Mouse (Mus musculus): ENCODE measurements around the gene Pate3. TPM values are rescaled to one million over a fixed set of nuclear protein-coding genes. Genes with fewer than 3 reads are reported as not detected.
"Not testable (repeated sequence)": the region's sequence is repeated elsewhere in the genome, so short reads cannot be mapped to it uniquely, and the experiment has no call there.

The Pate3 gene
- not detected for total RNA-seq (2021)
- long read RNA-seq, experiment 1, result 0 reads
- long read RNA-seq, experiment 2, result 0 reads

DNA sequence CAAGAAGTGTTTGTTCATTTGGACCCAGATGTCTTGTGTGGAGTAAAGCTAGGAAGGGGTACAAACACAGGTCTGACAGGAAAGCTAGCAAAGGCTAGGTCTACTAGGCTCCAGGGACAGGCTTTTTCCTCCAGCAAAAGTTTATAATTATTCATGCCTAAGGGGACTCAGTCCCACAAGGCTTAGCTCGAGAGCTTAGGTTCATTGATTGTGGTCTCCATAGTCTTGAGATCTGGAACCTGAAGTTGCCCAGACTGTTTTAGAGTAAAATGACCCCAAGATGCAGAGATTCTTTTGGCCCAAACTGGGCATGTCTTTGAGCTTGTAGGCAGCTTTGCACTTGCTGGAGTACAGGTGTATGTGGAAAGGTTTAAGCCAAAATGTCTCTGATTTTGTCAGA lies at the start of gene Pate3:
Gene Pate3, minus strand, starts transcription at position 101 of the 400 bp plus-strand sequence.
- DNase-seq, result no peak

DNA sequence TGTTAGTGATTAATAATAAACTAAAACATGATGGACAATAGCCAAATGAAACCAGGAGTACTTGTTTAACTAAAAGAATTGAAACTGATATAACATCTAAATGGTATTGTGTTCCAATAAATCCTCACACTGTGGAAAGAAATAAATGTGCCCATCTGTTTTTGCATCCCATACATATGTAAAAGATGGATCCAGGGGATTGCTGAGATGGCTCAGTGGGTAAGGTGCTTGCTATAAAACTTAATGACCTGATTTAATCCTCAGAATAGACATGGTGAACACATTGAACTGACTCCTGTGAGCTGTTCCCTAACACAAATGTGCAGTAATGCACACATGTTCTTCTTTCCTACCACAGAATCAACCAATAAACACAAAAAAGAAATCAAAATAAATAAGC lies 43.9 kb upstream of the Pate3 start:
- DNase-seq, result no peak

DNA sequence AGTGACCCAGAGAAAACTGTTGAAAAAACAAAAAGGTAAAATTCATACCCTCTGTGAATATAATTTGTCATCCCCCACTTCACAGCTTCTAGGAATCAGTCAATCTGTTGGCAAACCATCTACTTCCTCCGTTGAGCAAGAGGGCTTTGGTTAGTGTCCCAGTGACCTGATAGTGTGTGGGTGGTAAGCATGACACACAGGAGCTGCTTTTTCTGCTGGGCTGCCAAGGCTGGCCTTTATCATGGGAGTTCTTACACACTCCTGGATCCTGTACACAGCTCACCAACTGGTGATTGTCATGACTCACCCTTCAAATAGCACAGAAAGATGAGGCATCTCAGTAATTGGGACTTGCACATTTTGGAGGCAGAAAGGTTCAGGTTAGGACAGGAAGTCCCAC lies 39.0 kb upstream of the Pate3 start, which contains the start of gene Pate1:
Gene Pate1, minus strand, starts transcription at position 378 of the 400 bp plus-strand sequence.
- peak; percentile 4 to 13 for DNase-seq

DNA sequence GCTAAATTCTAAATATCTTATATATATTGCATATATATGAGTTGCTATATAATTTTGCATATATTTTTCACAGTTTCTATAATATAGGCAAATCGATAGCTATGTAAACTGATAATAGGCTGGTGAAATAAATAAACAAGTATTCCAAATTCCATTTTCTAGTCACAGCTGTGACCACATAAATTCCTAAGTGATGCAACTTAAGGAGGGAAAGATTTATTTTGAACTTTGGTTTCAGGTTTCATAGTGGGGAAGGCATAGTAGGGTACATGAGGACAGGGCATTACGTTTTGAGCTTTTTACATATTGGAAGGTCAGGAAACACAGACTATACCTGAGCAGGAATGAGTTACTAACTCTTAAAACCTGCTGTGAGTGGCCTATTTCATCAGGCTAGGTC lies 25.6 kb upstream of the Pate3 start:
- DNase-seq, result no peak

DNA sequence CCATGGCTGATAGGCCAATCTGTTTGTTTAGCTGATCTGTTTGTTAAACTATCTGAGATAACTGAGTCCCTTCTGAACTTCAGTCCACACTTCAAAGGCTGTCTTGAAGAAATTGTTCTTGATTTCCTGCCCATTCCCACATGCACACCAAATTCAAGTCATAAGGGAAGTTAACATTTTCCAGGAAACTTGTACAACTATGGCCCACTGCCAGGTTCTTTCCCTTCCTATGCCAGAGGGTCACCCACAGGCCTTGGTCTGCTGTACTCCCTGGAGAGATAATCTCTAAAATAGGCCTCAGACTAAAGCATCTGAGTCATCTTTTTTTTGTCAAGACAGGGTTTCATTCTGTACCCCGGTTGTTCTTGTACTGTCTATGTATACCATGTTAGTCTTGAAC lies 15.0 kb downstream of the Pate3 start:
- peak in 1 of 2 experiments; percentile 2 for DNase-seq

GRCm38 (mm10) chr9:35616784-35617183 lies 31.2 kb downstream of the Pate3 start:
- not testable (repeated sequence) for DNase-seq

GRCm38 (mm10) chr9:35614005-35614404 lies 34.0 kb downstream of the Pate3 start:
- DNase-seq, result no peak

DNA sequence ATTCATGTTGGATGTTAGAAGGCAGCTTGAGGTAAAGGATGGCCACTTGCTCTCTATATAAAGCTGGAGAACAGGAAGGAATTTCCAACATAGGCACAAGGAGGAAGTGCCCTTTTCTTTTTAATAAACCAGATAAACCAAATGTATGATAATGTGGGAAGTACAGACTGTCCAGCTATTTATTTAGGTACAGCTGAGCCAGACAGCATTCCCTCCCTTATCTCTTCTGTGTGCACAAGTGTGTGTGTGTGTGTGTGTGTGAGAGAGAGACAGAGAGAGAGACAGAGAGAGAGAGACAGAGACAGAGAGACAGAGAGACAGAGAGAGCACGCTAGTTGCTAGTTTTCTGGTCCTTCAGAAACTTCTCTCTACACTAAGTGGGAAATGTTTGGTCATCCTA lies 36.2 kb downstream of the Pate3 start, which contains the start of gene Pate4:
Gene Pate4, minus strand, starts transcription at position 101 of the 400 bp plus-strand sequence.
- no peak for DNase-seq

DNA sequence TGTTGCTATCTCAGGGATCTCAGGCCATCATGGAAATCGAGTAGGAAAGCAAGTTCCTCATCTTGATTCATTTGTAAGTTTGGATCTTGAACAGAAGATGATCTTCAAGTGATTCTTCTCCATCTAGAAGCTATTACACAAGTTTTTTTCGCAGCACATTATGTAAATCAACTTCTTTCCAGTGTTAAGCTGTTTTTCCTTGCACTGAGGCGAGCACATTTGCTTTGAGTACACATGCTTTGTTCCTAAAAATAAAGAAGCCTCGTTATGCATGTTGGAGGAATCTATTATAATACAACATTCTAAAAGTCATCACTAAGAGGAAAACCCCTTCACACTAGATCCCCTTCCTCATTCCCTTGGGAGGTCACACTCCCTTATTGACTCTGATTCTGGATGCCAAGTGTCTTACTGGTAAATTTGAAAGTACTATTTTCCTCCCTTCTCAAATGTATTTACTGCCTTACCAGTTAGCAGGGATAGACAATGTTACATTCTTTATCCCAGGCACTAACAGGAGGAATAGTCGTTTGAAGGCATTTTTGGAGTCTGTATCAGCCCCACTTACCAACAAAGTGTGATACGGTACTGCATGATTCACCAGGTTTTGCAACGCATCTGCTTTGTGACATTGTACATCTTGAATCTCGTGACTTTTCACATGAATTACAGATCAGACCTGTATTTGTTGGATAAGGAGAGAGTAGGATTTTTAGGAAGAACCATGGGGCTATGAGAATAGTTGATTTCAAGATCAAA lies 40.2 kb downstream of the Pate3 start:
- DNase-seq, result no peak

Other genes with a start within 250 kb of the Pate3 start
- 1 to 10 TPM; 9.0 to 9.2 TPM for gene Cdon, start 227.1 kb downstream of the Pate3 start, total RNA-seq (2021)
- not detected for gene Gm1113, start 129.9 kb downstream of the Pate3 start, total RNA-seq (2021)
- not detected for gene Ddx25, start 89.7 kb downstream of the Pate3 start, total RNA-seq (2021)
- 1 to 10 TPM; 6.1 to 6.8 TPM for gene Pus3, start 89.6 kb downstream of the Pate3 start, total RNA-seq (2021)
- gene Pate2, start 77.9 kb downstream of the Pate3 start, total RNA-seq (2021), result not detected
- 1 to 10 TPM; 1.6 to 2.2 TPM for gene Hyls1, start 77.8 kb downstream of the Pate3 start, total RNA-seq (2021)
- not detected for gene Pate4, start 36.3 kb downstream of the Pate3 start, total RNA-seq (2021)
- gene Pate1, start 39.2 kb upstream of the Pate3 start, total RNA-seq (2021), result not detected
- not detected for gene Gm17677, start 92.8 kb upstream of the Pate3 start, total RNA-seq (2021)
- not detected for gene Gm17727, start 129.9 kb upstream of the Pate3 start, total RNA-seq (2021)
- gene Gm27235, start 141.9 kb upstream of the Pate3 start, total RNA-seq (2021), result not detected
- not detected for gene D730048I06Rik, start 141.9 kb upstream of the Pate3 start, total RNA-seq (2021)
- not detected for gene 9230110F15Rik, start 195.9 kb upstream of the Pate3 start, total RNA-seq (2021)